Mouse (Mus musculus) thymus, adult 18-20 months (tissue): Measurements from ENCODE around the gene Col8a2.

Source experiments
- DNase-seq, 2 experiments: peaks; one replicate each; pipeline ENCODE4 v3.0.0; 2022; ENCODE audit warnings: mixed read lengths in 2 of 2

Gene Col8a2

GRCm38 (mm10) chr4:126339461-126339860 lies 52.9 kb downstream of the Col8a2 start:
- no peak for DNase-seq

- DNase-seq = no peak
Measured at GRCm38 (mm10) chr4:126343451-126343850, 56.9 kb downstream of the Col8a2 start.

GRCm38 (mm10) chr4:126360069-126360468 lies 73.5 kb downstream of the Col8a2 start:
- DNase-seq = no peak
